Mouse (Mus musculus) testis, adult 2 months (tissue): ENCODE measurements at regions not wholly inside any gene's neighbourhood (a gene's known extent, or its start where the extent isn't known, plus 50 kb on each side); places are given as distances from the start of the nearest gene placed in this dataset.

ENCODE experiments used
- CTCF ChIP-seq: fragments of 200-500 bp; IDR thresholded peaks from 2 replicates; pipeline ENCODE4 v1.5.1; 2012; ENCODE audit warnings: low read depth, mild to moderate bottlenecking, inconsistent platforms, low read length, moderate library complexity; ENCODE audit not compliant: control insufficient read depth, insufficient read depth, insufficient replicate concordance
- POLR2A ChIP-seq: fragments of 200-500 bp; IDR thresholded peaks from 2 replicates; pipeline ENCODE4 v1.6.1; 2012; ENCODE audit warnings: low read depth, mild to moderate bottlenecking, inconsistent platforms, low read length, moderate library complexity; ENCODE audit not compliant: control insufficient read depth

- no peak for TF ChIP-seq POLR2A
- no peak for TF ChIP-seq CTCF
Observed at GRCm38 (mm10) chr5:50697588-50697987, 638.8 kb upstream of the Adgra3 start.
